Mouse (Mus musculus): Measurements from ENCODE around the gene St6galnac3.

Gene St6galnac3

GRCm38 (mm10) chr3:153733364-153734159, 8.6 kb upstream of the St6galnac3 start:
- no peak for DNase-seq (ENCODE audit: low read depth, low spot score)

GRCm38 (mm10) chr3:153732749-153733148, 7.8 kb upstream of the St6galnac3 start:
- no peak for DNase-seq (ENCODE audit: low read depth, low spot score)

GRCm38 (mm10) chr3:153732035-153732434, 7.1 kb upstream of the St6galnac3 start:
- no peak for DNase-seq (ENCODE audit: low read depth, low spot score)

GRCm38 (mm10) chr3:153728577-153728976, 3.6 kb upstream of the St6galnac3 start:
- no peak for DNase-seq (ENCODE audit: low read depth, low spot score)

- peak; percentile 44 for DNase-seq (ENCODE audit: low read depth, low spot score)
Measured at GRCm38 (mm10) chr3:153723467-153724079, 1.4 kb downstream of the St6galnac3 start.

GRCm38 (mm10) chr3:153721525-153721924, 3.4 kb downstream of the St6galnac3 start:
- no peak for DNase-seq (ENCODE audit: low read depth, low spot score)

GRCm38 (mm10) chr3:153720922-153721321, 4.1 kb downstream of the St6galnac3 start:
- DNase-seq (ENCODE audit: low read depth, low spot score) = peak; percentile 47

- DNase-seq (ENCODE audit: low read depth, low spot score) = no peak
Measured at GRCm38 (mm10) chr3:153720296-153720695, 4.7 kb downstream of the St6galnac3 start.

- peak; percentile 43 for DNase-seq (ENCODE audit: low read depth, low spot score)
Measured at GRCm38 (mm10) chr3:153719256-153719970, 5.6 kb downstream of the St6galnac3 start.

- DNase-seq (ENCODE audit: low read depth, low spot score) = peak; percentile 25
Measured at GRCm38 (mm10) chr3:153718724-153719123, 6.2 kb downstream of the St6galnac3 start.

- DNase-seq (ENCODE audit: low read depth, low spot score) = peak; percentile 42
Measured at GRCm38 (mm10) chr3:153717742-153718141, 7.2 kb downstream of the St6galnac3 start.

GRCm38 (mm10) chr3:153715646-153716045, 9.3 kb downstream of the St6galnac3 start:
- no peak for DNase-seq (ENCODE audit: low read depth, low spot score)

GRCm38 (mm10) chr3:153710545-153710944, 14.4 kb downstream of the St6galnac3 start:
- no peak for DNase-seq (ENCODE audit: low read depth, low spot score)

GRCm38 (mm10) chr3:153707687-153708086, 17.3 kb downstream of the St6galnac3 start:
- DNase-seq (ENCODE audit: low read depth, low spot score) = no peak

- no peak for DNase-seq (ENCODE audit: low read depth, low spot score)
Measured at GRCm38 (mm10) chr3:153706901-153707300, 18.1 kb downstream of the St6galnac3 start.

- DNase-seq (ENCODE audit: low read depth, low spot score) = no peak
Measured at GRCm38 (mm10) chr3:153701752-153702740, 22.9 kb downstream of the St6galnac3 start.

- DNase-seq (ENCODE audit: low read depth, low spot score) = no peak
Measured at GRCm38 (mm10) chr3:153701172-153701571, 23.8 kb downstream of the St6galnac3 start.

- no peak for DNase-seq (ENCODE audit: low read depth, low spot score)
Measured at GRCm38 (mm10) chr3:153699086-153699485, 25.9 kb downstream of the St6galnac3 start.

GRCm38 (mm10) chr3:153692978-153693377, 32.0 kb downstream of the St6galnac3 start:
- no peak for DNase-seq (ENCODE audit: low read depth, low spot score)

- DNase-seq (ENCODE audit: low read depth, low spot score) = no peak
Measured at GRCm38 (mm10) chr3:153692206-153692813, 32.7 kb downstream of the St6galnac3 start.

GRCm38 (mm10) chr3:153691537-153691936, 33.4 kb downstream of the St6galnac3 start:
- no peak for DNase-seq (ENCODE audit: low read depth, low spot score)

Measured in CD4-positive, CD25-positive, alpha-beta regulatory T cell, adult 2 months (primary cell).